Mouse (Mus musculus) inflammation-experienced regulatory T-cells, adult 6 months (primary cell): Measurements from ENCODE around the gene Snurf. TPM values are rescaled to one million over a fixed set of nuclear protein-coding genes. Genes with fewer than 3 reads are reported as not detected.

ENCODE experiments used
- ATAC-seq: one replicate; pipeline ENCODE4 v1.8.0; 2017
- polyA plus RNA-seq, 3 experiments: library from polyadenylated mRNA; unstranded; fragments of 100-300 nt; shearing (Covaris generic); gene quantifications; one replicate each; pipeline ENCODE4 v1.2.1; 2017

Snurf gene
- not detected for polyA plus RNA-seq

- ATAC-seq, result no peak
These were observed at the start of gene Snurf, which contains the start of gene Gm38393 for GRCm38 (mm10) chr7:60004606-60005330. Gene Snurf (minus strand): TSS chr7:60005049. Gene Gm38393 (minus strand): TSS chr7:60005064.

DNA sequence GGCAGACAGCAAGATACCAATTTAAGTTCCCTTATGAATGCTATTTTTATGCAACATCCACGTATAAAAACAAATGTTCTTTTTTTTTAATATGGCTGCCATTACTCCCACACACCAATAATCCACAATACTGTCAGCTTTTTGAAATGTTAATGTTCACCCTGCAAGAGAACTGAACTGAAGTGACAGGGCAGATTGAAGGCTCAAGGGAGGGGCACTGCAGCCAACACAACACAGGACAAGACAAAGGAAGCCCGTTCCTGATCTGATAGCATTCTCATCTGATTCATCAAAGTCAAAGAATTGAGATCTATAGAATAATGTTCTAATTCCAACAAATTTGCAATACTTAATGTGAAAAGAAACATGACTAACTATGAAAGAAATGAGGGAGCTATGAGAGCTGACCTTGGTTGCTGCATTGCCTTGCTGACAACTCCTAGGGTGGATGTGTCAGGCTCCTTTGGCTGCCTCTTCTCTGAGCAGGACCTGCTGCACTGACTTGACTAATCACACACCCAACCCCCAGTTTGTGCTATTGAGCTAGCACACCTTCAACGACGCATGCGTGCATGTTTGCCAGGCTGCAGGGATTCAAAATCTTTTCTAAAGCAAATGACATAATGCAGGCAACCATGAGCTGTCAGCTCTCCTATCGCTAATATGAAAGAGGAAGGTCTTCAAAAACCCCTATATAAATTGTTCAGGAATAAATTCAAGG lies 42.8 kb upstream of the Snurf start:
- no peak for ATAC-seq

DNA sequence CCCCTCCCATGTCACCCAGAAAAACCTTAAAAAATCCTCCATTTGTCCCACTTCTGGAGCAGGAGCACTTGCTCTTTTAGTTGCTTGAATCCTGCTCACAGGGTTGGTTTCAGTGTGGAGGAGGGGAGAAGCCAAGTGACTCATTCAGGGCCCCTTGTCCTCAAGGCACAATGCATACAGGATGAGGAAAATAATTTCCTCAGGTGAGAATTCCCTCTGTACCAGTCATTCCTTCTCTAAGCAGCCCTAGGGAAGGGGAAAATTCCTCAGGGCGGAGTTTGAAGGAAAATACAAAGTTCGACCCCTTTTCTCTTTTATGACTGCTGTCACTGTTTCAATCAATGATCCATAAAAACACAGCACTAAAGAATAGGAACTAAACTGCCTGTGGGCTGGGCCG lies 8.3 kb upstream of the Snurf start:
- no peak for ATAC-seq

DNA sequence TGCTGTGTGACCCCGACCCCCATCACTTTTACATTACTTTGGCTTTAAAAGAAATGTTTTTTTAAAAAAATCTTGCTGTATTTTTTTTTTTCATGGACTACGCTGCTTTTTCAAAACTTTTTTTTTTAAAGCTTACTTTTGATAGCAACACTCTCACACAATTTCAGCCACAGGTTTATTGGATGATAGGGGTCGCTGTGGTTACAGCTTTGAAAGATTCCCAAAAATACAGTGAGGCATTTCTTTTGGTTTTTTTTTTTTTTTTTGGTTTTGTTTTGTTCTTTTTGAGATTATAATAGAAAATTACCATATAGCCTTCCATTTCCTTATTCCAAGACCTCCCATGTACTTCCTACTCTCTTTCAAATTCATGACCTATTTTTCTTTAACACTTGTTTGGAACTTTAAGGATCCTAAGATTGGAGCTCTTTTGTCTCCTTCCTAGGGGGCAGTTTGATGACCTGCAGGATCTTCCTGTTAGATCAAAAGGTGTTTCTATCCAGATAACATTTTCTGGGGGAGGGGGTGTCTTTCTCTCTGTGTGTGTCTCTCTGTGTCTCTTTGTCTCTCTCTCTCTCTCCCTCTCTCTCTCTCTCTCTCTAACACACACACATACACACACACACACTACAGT lies 3.0 kb upstream of the Snurf start:
- no peak for ATAC-seq

- ATAC-seq, result no peak
These were observed 1.4 kb upstream of the Snurf start for GRCm38 (mm10) chr7:60006262-60006661.

DNA sequence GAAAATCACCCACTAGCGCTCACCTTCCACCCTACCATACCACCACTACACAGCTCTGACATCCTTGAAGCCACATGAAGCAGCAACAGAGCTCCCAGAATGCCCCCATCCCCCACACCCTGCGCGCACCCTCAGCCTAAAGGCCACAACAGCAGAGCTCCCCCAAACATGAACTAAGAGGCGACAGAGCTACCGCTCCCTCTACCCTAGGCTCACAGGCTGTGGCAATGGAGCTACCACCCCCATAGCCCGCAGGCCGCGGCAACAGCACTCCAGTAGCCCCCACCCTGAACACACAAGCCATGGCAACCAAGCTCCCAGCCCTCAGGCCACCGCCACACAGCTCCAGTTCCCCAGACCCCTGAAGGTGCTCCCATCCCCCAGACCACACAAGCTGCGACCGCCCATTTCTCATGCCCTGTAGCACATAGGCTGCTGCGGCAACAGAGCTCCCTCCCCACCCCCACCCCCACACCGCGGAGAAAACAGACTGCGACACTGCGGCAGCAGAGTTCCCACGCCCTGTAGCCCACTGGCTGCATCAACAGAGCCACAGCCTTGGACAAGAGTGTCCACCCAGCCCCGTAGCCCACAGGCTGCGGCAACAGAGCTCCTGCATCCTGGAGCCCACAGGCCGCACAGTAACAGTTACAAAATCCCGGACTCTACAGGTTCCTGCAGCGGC lies 786 bp downstream of the Snurf start:
- no peak for ATAC-seq

DNA sequence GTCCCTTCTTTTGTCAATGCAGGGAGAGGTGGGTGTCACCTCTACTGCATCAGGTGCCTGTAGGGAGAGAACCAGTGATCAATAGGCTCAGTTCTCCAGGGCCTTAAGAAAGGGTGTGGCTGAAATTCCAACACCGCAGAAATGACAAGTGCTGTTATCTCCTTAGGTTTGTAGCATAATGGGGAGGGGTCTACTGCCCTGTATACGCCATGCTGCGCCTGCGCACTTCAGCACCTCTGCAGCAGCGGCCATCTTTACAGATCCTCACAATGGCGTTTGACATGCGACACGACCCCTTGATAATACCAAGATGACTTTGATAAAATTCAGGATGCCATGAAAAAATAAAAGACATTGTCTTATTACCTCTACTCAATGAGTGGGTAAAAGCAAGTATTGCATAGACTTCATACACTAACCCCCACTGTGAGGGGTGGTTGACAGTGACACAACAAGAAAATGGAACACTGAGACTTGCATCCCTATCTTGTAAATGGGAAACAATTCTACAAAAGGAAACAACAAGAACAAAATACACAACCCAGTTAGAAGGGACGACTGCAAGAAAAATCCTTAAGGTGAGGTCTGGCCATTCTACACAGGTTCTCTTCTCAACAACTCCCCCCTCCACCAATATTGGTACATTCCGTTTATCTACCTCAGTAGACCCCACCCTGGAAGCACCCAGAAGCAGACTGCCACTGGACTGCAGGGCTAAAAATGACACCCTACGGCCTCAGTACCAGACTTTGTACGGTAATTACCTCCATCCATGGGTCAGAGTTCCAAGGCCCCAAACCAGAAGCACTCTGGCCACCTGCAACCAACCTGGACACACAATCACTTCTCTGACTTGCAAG lies 1.6 kb downstream of the Snurf start:
- ATAC-seq, result no peak

DNA sequence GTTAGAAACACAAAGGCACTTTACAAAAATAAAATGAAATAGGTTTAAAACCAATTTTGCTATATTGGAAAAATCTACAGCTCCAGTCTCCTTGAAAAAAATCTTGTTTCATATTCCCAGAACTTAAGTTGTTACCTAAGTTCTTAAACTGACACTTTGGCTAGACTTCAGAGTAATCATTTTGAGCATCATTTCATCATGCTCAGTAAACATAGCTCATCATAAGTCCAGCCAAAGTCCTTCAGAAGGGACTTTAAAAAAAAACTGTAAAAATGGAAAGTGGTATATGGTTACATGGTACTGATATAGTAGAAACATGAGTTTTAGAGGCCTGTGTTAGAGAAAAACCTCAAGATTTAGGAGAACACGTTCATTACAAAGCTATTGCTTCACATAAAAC lies 26.2 kb downstream of the Snurf start:
- ATAC-seq, result no peak

Other genes with a start within 250 kb of the Snurf start
- gene Gm38393, start within 50 bp of the Snurf start, polyA plus RNA-seq, result under 1 TPM in 1 of 3 experiments, not detected in 2; 0.08 TPM
- gene Snrpn, start 135.2 kb upstream of the Snurf start, polyA plus RNA-seq, result not detected